Mouse (Mus musculus) mouse trophoblast stem cell (cell line): Measurements from ENCODE around the gene Serpinb1a.
"Not testable (repeated sequence)": the region's sequence is repeated elsewhere in the genome, so short reads cannot be mapped to it uniquely, and the experiment has no call there.

Experiments used
- in situ Hi-C, 2 experiments: fragments of 300-500 bp; cut with MseI, MboI; formaldehyde crosslinking; loops; 2 replicates in 1 of 2; 3 replicates in 1 of 2; pipeline ENCODE4 v1.15.1; 2025

Gene Serpinb1a

DNA sequence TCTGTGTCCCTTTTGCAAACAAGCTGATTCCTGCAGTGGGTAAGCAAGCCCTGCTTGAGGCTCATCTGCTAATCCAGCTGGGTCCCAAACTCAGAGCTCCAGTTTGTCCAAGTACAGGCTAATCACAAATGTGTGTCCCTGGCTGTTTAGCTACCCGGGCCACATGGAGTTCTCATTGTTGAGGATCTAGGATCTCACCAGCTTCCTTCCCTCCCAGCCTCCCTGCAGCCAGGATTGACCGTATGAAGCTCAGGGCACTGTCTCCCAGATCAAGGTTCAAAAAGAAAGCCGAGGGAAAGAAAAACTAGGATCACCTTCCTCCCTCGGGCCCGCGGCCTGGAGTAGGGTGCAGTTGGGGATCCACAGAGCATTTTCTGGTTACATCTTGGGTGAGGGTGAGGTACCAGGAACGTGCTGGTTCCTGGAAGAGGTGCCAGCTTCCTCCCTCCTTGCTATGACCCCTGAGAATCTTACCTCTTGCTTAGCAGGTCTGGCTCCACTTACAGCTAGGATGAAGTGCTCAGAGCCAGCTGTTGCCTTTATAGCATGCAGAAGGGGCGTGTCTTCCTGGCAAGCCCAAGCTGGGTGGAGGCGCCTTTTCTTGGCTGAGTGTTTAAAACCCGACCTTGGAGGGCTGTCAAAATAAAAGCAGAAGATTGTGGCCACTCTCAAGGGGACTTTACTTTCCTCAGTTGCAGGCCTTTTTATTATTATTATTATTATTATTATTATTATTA lies at the start of gene Serpinb1a:
TSS of gene Serpinb1a (minus strand) at position 518 of the 737 bp plus-strand sequence.
- in situ Hi-C loops, result no loop called here

GRCm38 (mm10) chr13:32900639-32901038 lies 49.7 kb upstream of the Serpinb1a start:
- in situ Hi-C loops, result loop anchor here (5.0 kb wide), 2 partner anchors 172 to 177 kb away; partner anchors contain the start of gene Serpinb1b (in 1 of the 2)

DNA sequence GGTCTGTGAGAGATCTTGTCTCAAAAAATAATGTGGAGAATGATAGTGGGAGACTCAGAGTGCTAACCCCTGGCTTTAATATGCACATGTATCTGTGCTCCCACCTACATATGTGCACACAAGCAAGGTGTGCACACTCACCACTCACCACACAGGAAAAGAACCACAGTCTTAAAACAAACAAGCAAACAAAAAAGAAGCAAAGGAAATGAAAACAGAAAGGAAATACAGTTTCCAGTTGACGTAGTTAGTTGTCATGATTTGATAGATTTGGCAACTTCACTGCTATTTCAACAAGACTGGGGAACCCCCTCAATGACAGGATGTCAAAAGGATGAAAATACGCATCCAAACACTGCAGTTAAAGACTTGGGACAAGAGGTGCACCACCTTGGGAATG lies 48.1 kb upstream of the Serpinb1a start:
- in situ Hi-C loops, result not testable (repeated sequence)

GRCm38 (mm10) chr13:32898111-32898510 lies 47.1 kb upstream of the Serpinb1a start, which contains the start of gene Serpinb1c:
Gene Serpinb1c (minus strand): TSS chr13:32898211.
- in situ Hi-C loops, result no loop called here

- in situ Hi-C loops, result no loop called here
Observed at GRCm38 (mm10) chr13:32896931-32897330, 45.9 kb upstream of the Serpinb1a start.

DNA sequence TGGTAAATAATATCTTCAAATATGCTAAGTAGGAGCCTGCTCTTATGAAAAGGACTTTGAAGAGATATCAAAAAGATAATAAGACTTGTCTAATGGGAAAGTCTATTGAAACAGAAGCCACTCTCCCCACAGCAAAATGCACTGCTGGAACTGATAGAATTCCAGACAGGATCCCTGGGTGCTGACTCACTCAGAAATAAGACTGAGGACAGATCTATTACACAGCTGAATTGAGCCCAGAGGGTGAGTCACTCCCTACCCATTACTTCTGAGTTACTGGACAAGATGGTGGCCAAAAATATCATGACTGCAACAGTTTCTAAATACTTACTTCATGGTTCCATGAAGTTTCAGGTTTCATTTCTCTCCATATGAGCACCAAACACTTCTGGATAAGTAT lies 33.8 kb upstream of the Serpinb1a start:
- in situ Hi-C loops, result no loop called here

- in situ Hi-C loops, result no loop called here
Observed at GRCm38 (mm10) chr13:32873862-32874261, 22.9 kb upstream of the Serpinb1a start.

DNA sequence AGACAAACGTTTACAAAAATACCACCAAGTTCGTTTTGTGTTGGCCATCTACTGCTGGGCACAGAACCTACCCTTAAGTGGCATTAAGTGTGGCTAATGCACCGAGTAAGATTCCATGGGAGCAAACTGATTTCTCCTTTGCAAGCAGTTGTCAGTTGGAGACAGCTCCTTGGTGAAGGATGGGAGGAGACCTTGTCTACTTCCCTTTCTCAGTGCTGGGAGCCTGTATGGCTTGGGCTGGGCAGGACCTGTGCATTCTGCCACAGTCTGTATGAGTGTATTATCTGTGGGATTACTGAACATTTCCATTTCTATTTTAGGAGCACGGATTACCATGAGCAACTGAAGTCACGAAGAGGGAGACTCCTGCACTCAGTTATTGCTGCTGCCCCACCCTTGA lies 17.9 kb upstream of the Serpinb1a start:
- in situ Hi-C loops, result no loop called here

- in situ Hi-C loops, result not testable (repeated sequence)
Observed at GRCm38 (mm10) chr13:32868233-32868632, 17.2 kb upstream of the Serpinb1a start.

GRCm38 (mm10) chr13:32867030-32867429 lies 16.0 kb upstream of the Serpinb1a start:
- in situ Hi-C loops, result no loop called here

- in situ Hi-C loops, result no loop called here
Observed at GRCm38 (mm10) chr13:32866484-32866883, 15.5 kb upstream of the Serpinb1a start.

- in situ Hi-C loops, result no loop called here
Observed at GRCm38 (mm10) chr13:32865591-32865990, 14.6 kb upstream of the Serpinb1a start.

- in situ Hi-C loops, result not testable (repeated sequence)
Observed at GRCm38 (mm10) chr13:32864529-32864928, 13.5 kb upstream of the Serpinb1a start.

GRCm38 (mm10) chr13:32863456-32863855 lies 12.5 kb upstream of the Serpinb1a start:
- in situ Hi-C loops, result no loop called here

- in situ Hi-C loops, result no loop called here
Observed at GRCm38 (mm10) chr13:32860821-32861220, 9.8 kb upstream of the Serpinb1a start.

- in situ Hi-C loops, result no loop called here
Observed at GRCm38 (mm10) chr13:32853073-32853472, 2.1 kb upstream of the Serpinb1a start.

GRCm38 (mm10) chr13:32852539-32852938 lies 1.6 kb upstream of the Serpinb1a start:
- in situ Hi-C loops, result no loop called here

DNA sequence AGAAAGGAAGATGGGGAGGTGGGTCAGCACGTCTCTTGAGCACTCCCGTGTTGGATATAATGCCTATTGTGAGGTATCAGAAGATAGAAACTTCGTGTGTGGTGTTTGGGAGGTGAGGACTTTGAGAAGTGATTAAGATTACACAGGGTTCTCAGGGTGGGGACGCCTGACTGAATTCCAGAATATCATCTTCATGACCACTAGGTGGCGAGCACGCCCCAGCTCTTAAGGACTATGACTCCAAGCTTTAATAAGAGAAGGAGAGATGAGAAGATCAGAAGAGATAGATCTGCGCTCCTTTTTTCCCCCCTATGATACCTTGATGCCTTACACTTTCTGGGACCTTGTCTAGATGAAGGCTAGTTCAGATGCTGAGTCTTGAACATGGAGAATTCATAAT lies 982 bp upstream of the Serpinb1a start:
- in situ Hi-C loops, result no loop called here

DNA sequence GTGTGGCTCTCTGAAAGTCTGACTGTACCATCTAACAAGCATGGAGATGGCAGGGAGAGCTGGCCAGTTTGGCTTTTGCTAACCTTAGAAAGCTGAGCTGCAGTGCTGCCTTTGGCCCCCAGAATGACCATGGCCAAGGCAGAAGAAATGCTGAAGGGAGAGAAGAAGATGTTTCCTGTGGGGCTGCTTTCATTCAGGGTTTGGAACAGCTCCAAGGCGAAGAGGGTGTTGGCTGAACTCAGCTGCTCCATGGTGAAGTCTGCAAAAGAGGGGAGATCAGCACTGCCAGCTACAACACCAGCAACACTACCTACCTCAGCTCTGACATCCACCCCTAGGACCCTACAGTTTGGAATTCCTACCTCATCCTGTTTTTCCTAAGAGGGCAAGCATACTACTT lies 829 bp downstream of the Serpinb1a start:
- in situ Hi-C loops, result no loop called here

DNA sequence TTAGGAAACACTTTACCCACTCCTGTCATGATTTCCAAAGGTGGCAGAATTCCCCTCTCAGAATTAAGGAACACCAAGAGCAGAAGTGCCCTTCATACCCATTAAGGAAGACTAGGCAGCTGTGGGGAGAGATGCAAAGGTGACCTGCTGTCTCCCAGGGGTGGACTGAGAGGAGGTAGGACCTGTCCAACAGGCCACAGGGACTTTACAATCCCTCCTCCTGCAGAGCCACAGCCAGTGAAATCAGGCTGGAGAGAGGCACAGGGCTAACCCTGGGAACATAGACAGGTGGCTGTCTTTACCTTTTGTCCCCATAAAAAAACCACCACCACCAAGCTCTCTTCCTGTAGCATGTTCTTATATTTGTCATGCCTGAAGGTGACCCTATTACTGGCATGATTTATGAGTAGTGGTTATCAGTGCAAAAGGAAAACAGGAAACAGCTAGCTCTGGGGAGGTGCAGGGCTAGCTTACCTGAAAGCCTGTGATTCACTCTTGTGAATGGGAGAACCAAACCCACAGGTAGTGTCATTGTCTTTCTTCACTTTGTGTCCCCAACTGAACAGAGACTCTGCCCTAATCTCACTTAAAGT lies 1.4 kb downstream of the Serpinb1a start:
- in situ Hi-C loops, result no loop called here

DNA sequence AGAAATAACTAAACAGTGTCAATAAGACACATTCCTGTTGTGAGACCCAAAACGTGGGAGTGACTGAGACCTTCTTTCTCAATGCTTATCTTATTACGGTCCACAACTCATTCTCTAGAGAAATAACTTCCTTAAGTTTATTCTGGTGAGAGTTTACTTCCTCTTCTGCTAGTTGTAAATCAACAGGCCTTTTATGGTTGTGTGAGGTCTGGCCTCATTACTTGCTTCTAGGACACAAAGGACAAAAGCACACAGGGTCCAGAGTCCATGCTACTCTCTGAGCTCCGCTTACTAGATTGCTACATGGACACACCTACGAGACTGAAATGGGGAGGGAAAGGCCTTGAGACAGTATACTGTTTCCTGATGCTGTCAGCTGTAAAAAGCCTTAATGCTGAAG lies 1.9 kb downstream of the Serpinb1a start:
- in situ Hi-C loops, result no loop called here

DNA sequence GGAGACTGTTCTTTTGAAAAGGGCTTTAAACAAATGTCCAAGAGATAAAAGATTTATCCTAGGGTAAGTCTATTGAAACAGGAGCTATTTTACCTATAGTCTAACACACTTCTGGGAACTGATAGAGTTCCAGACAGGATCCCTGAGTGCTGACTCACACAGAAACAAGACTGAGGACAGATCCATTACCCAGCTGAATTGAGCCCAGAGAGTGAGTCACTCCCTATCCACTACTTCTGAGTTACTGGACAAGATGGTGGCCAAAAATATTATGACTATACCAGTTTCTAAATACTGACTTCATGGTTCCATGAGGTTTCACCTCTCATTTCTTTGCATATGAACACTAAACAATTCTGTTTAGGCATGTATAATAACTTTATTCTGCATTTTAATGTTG lies 4.8 kb downstream of the Serpinb1a start:
- in situ Hi-C loops, result no loop called here

DNA sequence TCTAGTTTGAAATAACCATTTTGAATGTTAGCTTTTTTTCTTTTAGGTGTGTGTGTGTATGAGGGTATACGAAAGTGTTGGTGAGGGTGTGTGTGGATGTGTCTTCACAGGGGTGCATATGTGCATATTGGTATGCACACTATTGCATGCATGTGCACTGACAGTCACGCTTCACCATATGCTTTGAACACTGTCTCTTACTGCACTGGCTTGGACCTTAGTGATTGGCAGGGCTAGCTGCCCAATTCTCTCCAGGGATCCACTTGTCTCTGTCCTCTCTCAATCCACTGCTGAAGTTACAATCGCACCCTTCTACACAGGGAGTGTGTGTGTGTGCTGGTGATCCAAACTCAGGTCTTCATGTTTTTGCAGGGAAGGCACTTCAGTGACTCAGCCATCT lies 9.6 kb downstream of the Serpinb1a start:
- in situ Hi-C loops, result no loop called here
